Mouse (Mus musculus) kidney, adult 2 months (tissue): Measurements from ENCODE around the gene Hoxa2.

Source experiments
- CTCF ChIP-seq: fragments of 200-500 bp; conservative IDR thresholded peaks from 2 replicates; pipeline ENCODE4 v1.5.1; 2011; ENCODE audit warnings: low read depth, mild to moderate bottlenecking, control low read depth, low read length, moderate library complexity, mixed read lengths; ENCODE audit not compliant: insufficient read depth, insufficient read length
- POLR2A ChIP-seq: fragments of 200-500 bp; IDR thresholded peaks from one replicate; pipeline ENCODE4 v1.6.1; 2011; ENCODE audit warnings: low read depth, low read length, control low read depth

GRCm38 (mm10) chr6:52186500-52186899 lies 21.9 kb upstream of the Hoxa2 start:
- TF ChIP-seq POLR2A (no peak), CTCF (no peak)
